Mouse (Mus musculus) hindbrain, postnatal 0 days (tissue): ENCODE measurements at regions not wholly inside any gene's neighbourhood (a gene's known extent, or its start where the extent isn't known, plus 50 kb on each side); places are given as distances from the start of the nearest gene placed in this dataset.

Experiments
- ATAC-seq: fragments of 200-750 bp; cut with Nextera tagmentation; 2 replicates; pipeline ENCODE4 v1.8.0; 2017; ENCODE audit warnings: mild to moderate bottlenecking, moderate TSS enrichment, moderate library complexity
- DNase-seq: peaks from one replicate; pipeline ENCODE4 v3.0.0-alpha.2; 2015; ENCODE audit warnings: low spot score
- H3K27ac ChIP-seq: fragments of 300-500 bp; sonication (generic); 2 replicates; pipeline ENCODE4 v1.5.1; 2014; ENCODE audit warnings: mild to moderate bottlenecking
- H3K27me3 ChIP-seq: fragments of 300-500 bp; sonication (generic); 2 replicates; pipeline ENCODE4 v1.6.1; 2014; ENCODE audit warnings: low read length, mixed read lengths; ENCODE audit not compliant: insufficient read depth
- H3K36me3 ChIP-seq: fragments of 300-500 bp; sonication (generic); 2 replicates; pipeline ENCODE4 v1.6.1; 2014; ENCODE audit warnings: low read length, mixed read lengths; ENCODE audit not compliant: insufficient read depth
- H3K4me1 ChIP-seq: fragments of 300-500 bp; sonication (generic); 2 replicates; pipeline ENCODE4 v1.6.1; 2014; ENCODE audit warnings: antibody characterized with exemption, low read length, mixed read lengths; ENCODE audit not compliant: insufficient read depth
- H3K4me2 ChIP-seq: fragments of 300-500 bp; sonication (generic); 2 replicates; pipeline ENCODE4 v1.6.1; 2014; ENCODE audit warnings: low read depth, mild to moderate bottlenecking, low read length, moderate library complexity, mixed read lengths
- H3K4me3 ChIP-seq: fragments of 300-500 bp; sonication (generic); 2 replicates; pipeline ENCODE4 v1.5.1; 2014; ENCODE audit warnings: low read length
- H3K9ac ChIP-seq: fragments of 300-500 bp; sonication (generic); replicated peaks from 2 replicates; pipeline ENCODE4 v1.6.1; 2014; ENCODE audit warnings: mild to moderate bottlenecking, low read length, moderate library complexity, mixed read lengths
- H3K9me3 ChIP-seq: fragments of 300-500 bp; sonication (generic); 2 replicates; pipeline ENCODE4 v1.6.1; 2016; ENCODE audit warnings: low read length, mixed read lengths
- CTCF ChIP-seq: IDR thresholded peaks from 2 replicates; pipeline ENCODE4 v1.5.1; 2016; ENCODE audit warnings: antibody characterized with exemption, control low read depth, low read depth
- whole genome bisulfite sequencing: fragments of 180-500 bp; shearing (Covaris S2); extraction: QIAGEN DNeasy Blood & Tissue Kit; methylation state at CpG from one replicate; pipeline ENCODE4 v1.1.7; 2014; 5-methylcytosine and 5-hydroxymethylcytosine counted together

GRCm38 (mm10) chr3:150415277-150415676 is 1022.4 kb upstream of the Adgrl4 start:
- H3K4me2 ChIP-seq: no peak overlapping the region
- H3K27me3 ChIP-seq: no peaks in the 10 kb centered on the region
- H3K4me3 ChIP-seq: no peak overlapping the region
- no peaks in the 10 kb centered on the region for H3K9me3 ChIP-seq
- H3K4me1 ChIP-seq: no peaks in the 10 kb centered on the region
- H3K27ac ChIP-seq: no peak overlapping the region
- ATAC-seq (no peak), DNase-seq (no peak)
- no peaks in the 10 kb centered on the region for H3K36me3 ChIP-seq
- TF ChIP-seq CTCF: no peak
- no peak overlapping the region for H3K9ac ChIP-seq
- 84% methylated on average over 2 of the region's 2 CpGs for WGBS

- H3K27me3 ChIP-seq: no peaks in the 10 kb centered on the region
- H3K4me1 ChIP-seq: no peaks in the 10 kb centered on the region
- H3K9me3 ChIP-seq: no peaks in the 10 kb centered on the region
- no peak overlapping the region for H3K4me3 ChIP-seq
- ATAC-seq (no peak), DNase-seq (no peak)
- no peaks in the 10 kb centered on the region for H3K36me3 ChIP-seq
- no peak overlapping the region for H3K27ac ChIP-seq
- no peak overlapping the region for H3K4me2 ChIP-seq
- no peak overlapping the region for H3K9ac ChIP-seq
- WGBS: 79% methylated on average over 3 of the region's 3 CpGs
- no peak for TF ChIP-seq CTCF
Observed at GRCm38 (mm10) chr3:150416447-150416846, 1021.2 kb upstream of the Adgrl4 start.

GRCm38 (mm10) chr3:150427965-150428364 is 1009.7 kb upstream of the Adgrl4 start:
- H3K36me3 ChIP-seq: no peaks in the 10 kb centered on the region
- no peaks in the 10 kb centered on the region for H3K27me3 ChIP-seq
- H3K4me1 ChIP-seq: no peaks in the 10 kb centered on the region
- WGBS: 94% methylated on average over 5 of the region's 5 CpGs
- H3K9ac ChIP-seq: no peak overlapping the region
- H3K27ac ChIP-seq: no peak overlapping the region
- H3K4me3 ChIP-seq: no peak overlapping the region
- no peak overlapping the region for H3K4me2 ChIP-seq
- ATAC-seq (no peak), DNase-seq (no peak)
- TF ChIP-seq CTCF: no peak
- no peaks in the 10 kb centered on the region for H3K9me3 ChIP-seq

- Histone ChIP-seq H3K4me2 (no peak overlapping the region), H3K4me1 (no peaks in the 10 kb centered on the region), H3K9me3 (no peaks in the 10 kb centered on the region), H3K27ac (no peak overlapping the region), H3K9ac (no peak overlapping the region), H3K4me3 (no peak overlapping the region), H3K36me3 (no peaks in the 10 kb centered on the region), H3K27me3 (no peaks in the 10 kb centered on the region)
- ATAC-seq (no peak), DNase-seq (no peak)
- 83% methylated on average over 6 of the region's 6 CpGs for WGBS
- TF ChIP-seq CTCF: no peak
Observed at GRCm38 (mm10) chr3:150431291-150431690, 1006.4 kb upstream of the Adgrl4 start.

GRCm38 (mm10) chr3:150435199-150435598 is 1002.5 kb upstream of the Adgrl4 start:
- peak; percentile 77 for DNase-seq
- Histone ChIP-seq H3K9ac (no peak overlapping the region), H3K27ac (no peak overlapping the region), H3K9me3 (no peaks in the 10 kb centered on the region), H3K4me2 (no peak overlapping the region), H3K4me3 (no peak overlapping the region), H3K27me3 (no peaks in the 10 kb centered on the region), H3K4me1 (no peaks in the 10 kb centered on the region), H3K36me3 (no peaks in the 10 kb centered on the region)
- peak; percentile 67 for TF ChIP-seq CTCF
- ATAC-seq: no peak
- 86% methylated on average over 1 of the region's 1 CpGs for WGBS

GRCm38 (mm10) chr3:150435818-150436607 is 1001.7 kb upstream of the Adgrl4 start:
- H3K27ac ChIP-seq: no peak overlapping the region
- H3K9ac ChIP-seq: no peak overlapping the region
- DNase-seq (no peak), ATAC-seq (no peak)
- no peak overlapping the region for H3K4me3 ChIP-seq
- no peaks in the 10 kb centered on the region for H3K36me3 ChIP-seq
- TF ChIP-seq CTCF: no peak
- H3K9me3 ChIP-seq: no peaks in the 10 kb centered on the region
- 84% methylated on average over 6 of the region's 6 CpGs for WGBS
- no peaks in the 10 kb centered on the region for H3K4me1 ChIP-seq
- no peaks in the 10 kb centered on the region for H3K27me3 ChIP-seq
- H3K4me2 ChIP-seq: no peak overlapping the region
